Mouse (Mus musculus) embryo, embryonic 11 days (tissue): ENCODE results near the gene Olfr122.

Experiments
- DNase-seq: peaks from one replicate; pipeline ENCODE4 v3.0.0-alpha.2; 2015

Gene Olfr122

GRCm38 (mm10) chr17:37768307-37768706 lies at the start of gene Olfr122:
TSS of gene Olfr122 (plus strand) at chr17:37768607.
- DNase-seq = no peak

GRCm38 (mm10) chr17:37721508-37721907 lies 46.9 kb upstream of the Olfr122 start, which contains the start of gene Olfr120:
TSS of gene Olfr120 (plus strand) at chr17:37721808.
- no peak for DNase-seq

GRCm38 (mm10) chr17:37738070-37738469 lies 30.3 kb upstream of the Olfr122 start:
- DNase-seq = no peak

GRCm38 (mm10) chr17:37793229-37793628 lies 24.8 kb downstream of the Olfr122 start, which contains the start of gene Olfr123:
TSS of gene Olfr123 (plus strand) at chr17:37793529.
- DNase-seq = no peak

- DNase-seq = no peak
These were observed 31.2 kb downstream of the Olfr122 start, which contains the start of gene Olfr124 for GRCm38 (mm10) chr17:37799588-37799987. TSS of gene Olfr124 (plus strand) at chr17:37799888.
